Mouse (Mus musculus): ENCODE data around the gene Gm9821. TPM values are rescaled to one million over a fixed set of nuclear protein-coding genes. Genes with fewer than 3 reads are reported as not detected.

The Gm9821 gene
- total RNA-seq, 1 experiment from 2014 or later: 0.29 TPM

- no peak for ATAC-seq (replicated peaks; ENCODE audit: insufficient number of reproducible peaks, low FRiP score, low TSS enrichment, poor library complexity, severe bottlenecking)
Measured at GRCm38 (mm10) chr2:91923415-91924337, 21.8 kb upstream of the Gm9821 start.

- ATAC-seq (replicated peaks; ENCODE audit: insufficient number of reproducible peaks, low FRiP score, low TSS enrichment, poor library complexity, severe bottlenecking): no peak
Measured at GRCm38 (mm10) chr2:91924726-91925125, 20.8 kb upstream of the Gm9821 start.

GRCm38 (mm10) chr2:91925442-91925841, 20.1 kb upstream of the Gm9821 start:
- no peak for ATAC-seq (replicated peaks; ENCODE audit: insufficient number of reproducible peaks, low FRiP score, low TSS enrichment, poor library complexity, severe bottlenecking)

DNA sequence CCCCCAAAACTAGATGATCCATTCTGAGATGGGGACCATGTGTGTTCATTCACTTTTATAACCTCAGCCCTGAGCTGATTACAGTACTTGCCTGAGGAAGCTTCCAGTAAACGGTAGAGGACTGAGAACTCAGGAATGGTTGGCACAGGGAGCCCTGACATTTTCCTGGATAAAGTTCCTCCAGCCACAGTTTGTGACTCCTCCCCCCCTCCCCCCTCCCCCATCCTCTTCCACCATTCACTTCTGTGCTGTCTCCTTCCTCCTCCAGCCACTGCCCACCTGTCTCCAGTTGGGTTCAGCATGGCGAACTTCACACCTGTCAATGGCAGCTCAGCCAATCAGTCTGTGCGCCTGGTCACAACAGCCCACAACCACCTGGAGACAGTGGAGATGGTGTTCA, 18.6 kb upstream of the Gm9821 start, which contains the start of gene Chrm4:
Chrm4 (plus strand) TSS at position 301 of the 400 bp plus-strand sequence.
- no peak for ATAC-seq (replicated peaks; ENCODE audit: insufficient number of reproducible peaks, low FRiP score, low TSS enrichment, poor library complexity, severe bottlenecking)

DNA sequence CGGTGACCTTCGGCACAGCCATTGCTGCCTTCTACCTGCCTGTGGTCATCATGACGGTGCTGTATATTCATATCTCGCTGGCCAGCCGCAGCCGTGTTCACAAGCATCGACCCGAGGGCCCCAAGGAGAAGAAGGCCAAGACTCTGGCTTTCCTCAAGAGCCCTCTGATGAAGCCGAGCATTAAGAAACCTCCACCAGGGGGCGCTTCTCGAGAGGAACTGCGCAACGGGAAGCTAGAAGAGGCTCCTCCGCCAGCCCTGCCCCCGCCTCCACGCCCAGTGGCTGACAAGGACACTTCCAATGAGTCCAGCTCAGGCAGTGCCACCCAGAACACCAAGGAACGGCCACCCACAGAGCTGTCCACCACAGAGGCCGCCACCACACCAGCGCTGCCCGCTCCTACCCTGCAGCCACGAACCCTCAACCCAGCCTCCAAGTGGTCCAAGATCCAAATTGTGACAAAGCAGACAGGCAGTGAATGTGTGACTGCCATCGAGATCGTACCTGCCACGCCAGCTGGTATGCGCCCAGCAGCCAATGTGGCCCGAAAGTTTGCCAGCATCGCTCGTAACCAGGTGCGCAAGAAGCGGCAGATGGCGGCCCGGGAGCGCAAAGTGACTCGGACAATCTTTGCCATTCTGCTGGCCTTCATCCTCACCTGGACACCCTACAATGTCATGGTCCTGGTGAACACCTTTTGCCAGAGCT, 17.5 kb upstream of the Gm9821 start:
- peak; percentile 57 for ATAC-seq (replicated peaks; ENCODE audit: insufficient number of reproducible peaks, low FRiP score, low TSS enrichment, poor library complexity, severe bottlenecking)

DNA sequence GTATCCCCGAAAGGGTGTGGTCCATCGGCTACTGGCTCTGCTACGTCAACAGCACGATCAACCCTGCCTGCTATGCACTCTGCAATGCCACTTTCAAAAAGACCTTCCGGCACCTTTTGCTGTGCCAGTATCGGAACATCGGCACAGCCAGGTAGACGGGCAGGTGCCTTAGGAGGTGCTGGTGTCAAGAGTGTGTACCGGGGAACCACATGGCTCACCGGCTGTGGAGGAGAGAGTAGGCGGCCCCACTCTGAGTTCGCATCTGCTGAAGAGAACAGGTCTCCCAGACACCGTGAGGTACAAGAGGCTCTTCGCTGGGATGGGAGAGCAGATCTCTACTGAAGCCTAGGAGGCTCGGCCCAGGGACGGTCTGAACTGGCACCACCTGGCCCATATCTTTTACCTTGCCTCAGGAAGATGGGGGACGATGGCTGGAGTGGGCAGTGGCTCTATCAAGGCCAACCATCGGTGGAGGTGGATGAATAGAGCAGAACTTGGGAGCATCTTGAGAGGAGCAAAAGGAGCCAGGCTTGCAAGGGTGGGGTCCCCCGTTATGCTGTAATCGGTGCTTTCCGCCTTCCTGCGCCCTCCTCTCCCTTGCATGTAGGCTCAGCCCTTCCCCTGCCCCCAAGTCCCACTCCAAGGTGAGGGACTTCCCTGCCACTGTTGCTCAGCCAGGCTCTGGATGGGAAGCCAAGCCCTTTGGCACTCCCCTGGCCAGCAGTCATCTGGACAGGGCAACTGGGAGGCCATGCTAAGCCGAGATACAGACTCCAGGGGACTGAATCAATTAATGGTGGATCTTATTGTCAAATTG, 16.8 kb upstream of the Gm9821 start:
- no peak for ATAC-seq (replicated peaks; ENCODE audit: insufficient number of reproducible peaks, low FRiP score, low TSS enrichment, poor library complexity, severe bottlenecking)

- ATAC-seq (replicated peaks; ENCODE audit: insufficient number of reproducible peaks, low FRiP score, low TSS enrichment, poor library complexity, severe bottlenecking): no peak
Measured at GRCm38 (mm10) chr2:91929455-91929854, 16.0 kb upstream of the Gm9821 start.

DNA sequence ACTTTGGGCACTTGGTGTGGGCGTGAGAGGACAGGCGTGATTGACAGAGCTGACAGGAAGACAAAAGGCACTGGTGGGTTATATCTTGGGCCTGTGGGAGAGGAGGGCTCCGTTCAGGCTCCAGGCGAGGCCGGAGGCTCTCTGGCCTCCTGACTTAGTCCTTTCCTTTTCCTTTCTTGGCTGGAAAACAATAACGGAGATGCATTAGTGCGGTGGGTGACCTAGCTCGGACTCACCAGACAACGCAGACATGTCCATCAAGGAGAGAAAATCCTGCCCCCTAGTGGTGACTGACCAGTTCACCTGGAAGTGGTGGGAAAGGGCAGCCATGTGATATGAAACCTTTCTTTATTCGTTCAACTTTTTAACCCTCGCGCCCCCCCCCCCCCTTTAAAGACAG, 15.6 kb upstream of the Gm9821 start:
- no peak for ATAC-seq (replicated peaks; ENCODE audit: insufficient number of reproducible peaks, low FRiP score, low TSS enrichment, poor library complexity, severe bottlenecking)

DNA sequence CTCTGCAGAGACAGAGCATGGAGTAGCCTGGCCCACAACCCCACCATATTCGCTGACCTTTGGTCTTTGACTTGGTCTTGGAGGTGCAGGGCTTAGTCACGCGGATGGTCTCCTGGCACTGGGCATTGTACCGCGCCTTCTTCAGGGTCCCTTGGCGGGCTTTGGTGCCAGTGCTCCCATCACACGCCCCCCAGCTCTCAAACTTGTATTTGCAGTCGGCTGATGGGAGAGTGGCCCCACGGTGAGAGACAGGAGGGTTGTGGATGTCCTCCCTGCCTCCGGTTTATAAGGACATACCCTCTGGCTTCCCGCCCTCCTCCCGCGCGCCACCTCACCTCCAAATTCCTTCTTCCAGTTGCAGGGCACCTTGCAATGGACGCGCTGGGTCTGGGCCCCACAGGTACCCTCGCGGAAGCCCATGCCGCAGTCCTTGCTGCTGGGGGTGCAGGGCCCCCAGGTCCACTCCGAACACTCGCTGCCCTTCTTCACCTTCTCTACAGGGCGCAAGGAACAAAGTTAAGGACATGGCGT, 14.7 kb upstream of the Gm9821 start:
- ATAC-seq (replicated peaks; ENCODE audit: insufficient number of reproducible peaks, low FRiP score, low TSS enrichment, poor library complexity, severe bottlenecking): no peak

- ATAC-seq (replicated peaks; ENCODE audit: insufficient number of reproducible peaks, low FRiP score, low TSS enrichment, poor library complexity, severe bottlenecking): no peak
Measured at GRCm38 (mm10) chr2:91931328-91932159, 14.0 kb upstream of the Gm9821 start.

DNA sequence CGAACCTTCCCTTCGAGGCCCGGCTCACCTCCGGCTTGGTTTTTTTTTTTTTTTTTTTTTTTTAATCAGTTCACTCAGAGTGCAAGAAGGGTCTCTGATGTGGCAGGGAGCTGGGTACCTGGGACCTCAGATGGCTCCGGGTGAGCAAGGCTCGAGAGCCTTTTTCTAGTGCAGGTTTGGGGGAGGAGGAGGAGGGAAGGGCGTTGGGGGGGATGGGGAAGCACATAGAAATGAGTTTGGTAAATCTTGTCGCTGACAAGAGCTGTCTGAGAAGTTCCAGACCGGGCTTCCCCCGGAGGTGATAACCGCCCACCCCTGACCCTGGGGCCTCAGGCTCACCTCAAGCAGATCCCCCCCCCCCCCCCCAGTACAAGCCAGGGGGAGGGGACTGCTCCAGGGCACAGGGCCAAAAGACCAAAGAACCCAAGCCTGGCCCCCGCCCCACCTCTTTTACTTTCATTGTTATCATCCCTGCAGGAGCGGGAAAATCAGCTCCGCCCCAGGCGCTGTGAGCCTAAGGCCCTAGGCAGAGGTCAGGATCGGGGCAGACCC, 13.3 kb upstream of the Gm9821 start, which contains the start of gene Mdk:
Mdk (minus strand) TSS at position 138 of the 552 bp plus-strand sequence.
- ATAC-seq (replicated peaks; ENCODE audit: insufficient number of reproducible peaks, low FRiP score, low TSS enrichment, poor library complexity, severe bottlenecking): no peak

- no peak for ATAC-seq (replicated peaks; ENCODE audit: insufficient number of reproducible peaks, low FRiP score, low TSS enrichment, poor library complexity, severe bottlenecking)
Measured at GRCm38 (mm10) chr2:91932737-91933350, 12.7 kb upstream of the Gm9821 start.

DNA sequence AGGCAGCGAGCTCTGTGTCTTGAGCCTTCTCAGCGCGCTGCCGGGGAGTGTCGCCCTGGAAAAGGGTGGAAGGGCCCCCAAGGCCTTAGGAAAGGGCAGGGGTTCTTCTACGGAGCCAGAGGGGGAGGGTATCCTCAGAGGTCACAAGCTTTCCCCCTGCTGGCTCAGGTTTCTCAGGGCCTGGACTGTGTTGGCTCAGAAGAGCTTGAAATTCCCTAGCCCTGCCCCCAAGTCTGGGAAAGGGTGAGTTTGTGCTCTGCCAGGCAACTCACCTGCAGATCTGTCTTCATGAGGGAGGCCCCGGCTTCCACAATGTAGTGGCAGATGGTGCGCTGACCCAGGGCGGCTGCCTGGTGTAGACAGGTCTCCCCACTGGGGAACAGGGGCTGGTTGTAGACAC, 12.0 kb upstream of the Gm9821 start:
- no peak for ATAC-seq (replicated peaks; ENCODE audit: insufficient number of reproducible peaks, low FRiP score, low TSS enrichment, poor library complexity, severe bottlenecking)

DNA sequence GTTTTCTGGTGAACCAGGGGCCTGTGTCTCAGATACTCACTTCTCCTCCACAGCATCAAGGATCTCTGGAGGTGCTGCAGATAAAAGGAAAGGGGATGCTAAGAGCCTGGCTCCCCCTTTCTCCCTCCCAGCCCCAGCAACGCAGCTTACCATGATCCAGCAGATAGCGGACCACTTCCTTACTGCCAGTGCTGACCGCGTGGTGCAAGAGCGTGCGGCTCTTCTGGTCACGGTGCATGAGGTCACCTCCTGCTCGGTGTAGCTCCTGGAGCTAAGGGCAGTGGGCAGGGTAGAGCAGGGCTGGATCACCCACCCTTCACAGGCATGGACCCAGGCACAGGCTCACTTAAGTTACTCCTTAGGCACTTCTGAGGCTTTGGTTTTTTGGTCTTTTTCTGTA, 11.5 kb upstream of the Gm9821 start:
- ATAC-seq (replicated peaks; ENCODE audit: insufficient number of reproducible peaks, low FRiP score, low TSS enrichment, poor library complexity, severe bottlenecking): no peak

- ATAC-seq (replicated peaks; ENCODE audit: insufficient number of reproducible peaks, low FRiP score, low TSS enrichment, poor library complexity, severe bottlenecking): no peak
Measured at GRCm38 (mm10) chr2:91934826-91935525, 10.5 kb upstream of the Gm9821 start.

DNA sequence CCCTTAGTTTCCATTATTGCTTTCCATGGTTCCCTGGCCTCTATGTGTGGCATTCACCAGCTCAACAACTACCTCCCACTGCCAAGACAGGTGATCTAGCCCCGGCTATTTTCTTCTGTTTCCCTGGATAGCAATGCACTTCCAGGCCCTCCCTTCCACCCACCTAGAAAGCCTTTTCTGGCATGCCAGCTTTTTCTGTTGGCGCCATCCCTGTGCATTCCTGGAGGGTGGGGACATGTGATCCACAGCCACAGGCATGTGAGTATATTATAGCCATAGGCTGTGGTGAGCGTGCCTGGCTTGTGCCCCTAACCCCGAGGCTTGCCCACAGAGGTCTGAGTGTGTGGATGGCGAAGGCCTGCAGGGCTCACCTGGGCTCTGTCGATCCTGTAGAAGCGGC, 9.3 kb upstream of the Gm9821 start:
- ATAC-seq (replicated peaks; ENCODE audit: insufficient number of reproducible peaks, low FRiP score, low TSS enrichment, poor library complexity, severe bottlenecking): no peak

Measured in monocyte, adult 5-6 weeks (primary cell).